Mouse (Mus musculus) heart, adult 2 months (tissue): ENCODE measurements around the gene Hist1h2bj.
"Not testable (repeated sequence)": the region's sequence is repeated elsewhere in the genome, so short reads cannot be mapped to it uniquely, and the experiment has no call there.

Experiments used
- CTCF ChIP-seq: fragments of 200-600 bp; IDR thresholded peaks from 2 replicates; pipeline ENCODE4 v1.8.1; 2022; ENCODE audit warnings: antibody characterized with exemption, mild to moderate bottlenecking, moderate library complexity
- EP300 ChIP-seq: fragments of 200-500 bp; IDR thresholded peaks from 2 replicates; pipeline ENCODE4 v1.6.1; 2011; ENCODE audit warnings: low read depth, low read length, control low read depth; ENCODE audit not compliant: insufficient read depth
- POLR2A ChIP-seq: fragments of 200-500 bp; IDR thresholded peaks from 2 replicates; pipeline ENCODE4 v1.6.1; 2011; ENCODE audit warnings: mild to moderate bottlenecking, low read depth, low read length, control low read depth; ENCODE audit not compliant: insufficient read depth

GRCm38 (mm10) chr13:22041142-22041536 lies 1.9 kb upstream of the Hist1h2bj start, which contains the start of gene Hist1h4i:
- TF ChIP-seq POLR2A: peak; percentile 97
- not testable (repeated sequence) for TF ChIP-seq CTCF
- peak; percentile 95 for TF ChIP-seq EP300
